Mouse (Mus musculus) kidney, embryonic 14.5 days (tissue): Measurements from ENCODE around the gene Ripply2. TPM values are rescaled to one million over a fixed set of nuclear protein-coding genes. Genes with fewer than 3 reads are reported as not detected.
A peak's percentile ranks its signal among the peaks of the same experiment; 100 is the strongest.
"Not testable (repeated sequence)": the region's sequence is repeated elsewhere in the genome, so short reads cannot be mapped to it uniquely, and the experiment has no call there.

ENCODE experiments used
- ATAC-seq: fragments of 200-750 bp; cut with Nextera tagmentation; 2 replicates; pipeline ENCODE4 v1.8.0; 2017; ENCODE audit warnings: moderate number of reproducible peaks, mild to moderate bottlenecking, moderate TSS enrichment, moderate library complexity; ENCODE audit not compliant: low FRiP score, low TSS enrichment
- H3K27ac ChIP-seq: fragments of 300-500 bp; sonication (generic); 2 replicates; pipeline ENCODE4 v1.5.1; 2014; ENCODE audit warnings: low read depth, mild to moderate bottlenecking, low read length, moderate library complexity, mixed read lengths
- H3K27me3 ChIP-seq: fragments of 300-500 bp; sonication (generic); 2 replicates; pipeline ENCODE4 v1.6.1; 2014; ENCODE audit warnings: mild to moderate bottlenecking, low read length; ENCODE audit not compliant: control insufficient read depth, insufficient read depth
- H3K36me3 ChIP-seq: fragments of 300-500 bp; sonication (generic); 2 replicates; pipeline ENCODE4 v1.6.1; 2014; ENCODE audit warnings: low read length, mixed read lengths; ENCODE audit not compliant: control insufficient read depth, insufficient read depth
- H3K4me1 ChIP-seq: fragments of 300-500 bp; sonication (generic); 2 replicates; pipeline ENCODE4 v1.6.1; 2014; ENCODE audit warnings: low read length, mixed read lengths; ENCODE audit not compliant: control insufficient read depth, insufficient read depth
- H3K4me2 ChIP-seq: fragments of 300-500 bp; sonication (generic); replicated peaks from 2 replicates; pipeline ENCODE4 v1.6.1; 2014; ENCODE audit warnings: low read depth, mild to moderate bottlenecking, low read length
- H3K4me3 ChIP-seq: fragments of 300-500 bp; sonication (generic); 2 replicates; pipeline ENCODE4 v1.5.1; 2014; ENCODE audit warnings: mild to moderate bottlenecking, low read length
- H3K9ac ChIP-seq: fragments of 300-500 bp; sonication (generic); 2 replicates; pipeline ENCODE4 v1.6.1; 2014; ENCODE audit warnings: low read depth, mild to moderate bottlenecking, low read length, moderate library complexity
- H3K9me3 ChIP-seq: fragments of 300-500 bp; sonication (generic); 2 replicates; pipeline ENCODE4 v1.6.1; 2016; ENCODE audit warnings: low read length; ENCODE audit not compliant: control insufficient read depth
- WGBS: fragments of 180-500 bp; shearing (Covaris S2); extraction: QIAGEN DNeasy Blood & Tissue Kit; methylation state at CpG from one replicate; pipeline ENCODE4 v1.1.7; 2014; 5-methylcytosine and 5-hydroxymethylcytosine counted together
- polyA plus RNA-seq: library from polyadenylated mRNA; unstranded; fragments of >200 nt; fragmentation: Nextera tagmentation; extraction: Ambion mirVana; gene quantifications from 2 replicates; pipeline ENCODE4 v1.2.1, GENCODE M21; 2014

The Ripply2 gene
- 2.1 TPM in 2 replicates for polyA plus RNA-seq

DNA sequence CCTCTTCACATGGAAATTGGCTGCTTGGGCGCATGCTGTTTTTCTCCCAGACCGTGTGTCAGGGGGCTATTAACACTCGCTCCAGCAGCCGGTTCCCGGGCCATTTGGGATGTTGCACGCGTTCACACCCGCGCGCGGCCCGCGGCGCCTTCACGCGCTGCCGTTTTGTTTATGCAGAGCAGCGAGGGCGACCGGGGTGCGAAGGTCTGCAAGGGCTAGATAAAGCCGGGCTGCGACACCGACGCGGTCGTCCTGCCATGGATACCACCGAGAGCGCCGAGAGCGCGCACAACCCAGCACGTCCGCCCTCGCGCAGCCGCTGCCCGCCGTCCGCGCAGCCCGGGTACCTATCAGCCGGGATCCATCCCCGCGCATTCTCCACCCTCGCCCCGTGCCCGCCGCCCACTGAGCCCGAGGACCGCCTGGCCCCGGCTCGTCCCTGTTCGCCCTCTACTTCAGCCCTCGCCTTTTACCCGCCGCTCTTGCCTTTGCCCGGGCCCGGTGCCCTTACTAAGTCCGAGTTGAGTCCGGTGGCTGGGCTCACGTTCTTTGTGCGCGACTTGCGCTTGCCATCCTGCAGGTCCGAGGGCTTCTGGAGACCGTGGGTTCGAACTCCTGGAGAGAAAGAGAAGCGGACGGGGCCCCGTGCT lies at the start of gene Ripply2:
Gene Ripply2 (plus strand): TSS at position 250 of the 650 bp plus-strand sequence.
- under 1% methylated on average over 66 of the region's 71 CpGs for WGBS
- no peaks in the 10 kb centered on the region for H3K4me1 ChIP-seq
- H3K9ac ChIP-seq, result peak within 1 kb of the TSS; percentile 23
- peak within 1 kb of the TSS; percentile 45 for H3K4me3 ChIP-seq
- peaks cover 24% of the 10 kb centered on the region for H3K27me3 ChIP-seq
- H3K9me3 ChIP-seq, result no peaks in the 10 kb centered on the region
- no peak within 1 kb of the TSS for H3K27ac ChIP-seq
- H3K36me3 ChIP-seq, result no peaks in the 10 kb centered on the region
- peak within 1 kb of the TSS; percentile 86 for H3K4me2 ChIP-seq
- ATAC-seq, result peak; percentile 58

- not testable (repeated sequence) for H3K4me3 ChIP-seq, H3K4me2 ChIP-seq, H3K27ac ChIP-seq, H3K9ac ChIP-seq, H3K36me3 ChIP-seq, ATAC-seq, H3K4me1 ChIP-seq, H3K9me3 ChIP-seq, H3K27me3 ChIP-seq
Observed at GRCm38 (mm10) chr9:86972471-86972870, 42.9 kb upstream of the Ripply2 start.

DNA sequence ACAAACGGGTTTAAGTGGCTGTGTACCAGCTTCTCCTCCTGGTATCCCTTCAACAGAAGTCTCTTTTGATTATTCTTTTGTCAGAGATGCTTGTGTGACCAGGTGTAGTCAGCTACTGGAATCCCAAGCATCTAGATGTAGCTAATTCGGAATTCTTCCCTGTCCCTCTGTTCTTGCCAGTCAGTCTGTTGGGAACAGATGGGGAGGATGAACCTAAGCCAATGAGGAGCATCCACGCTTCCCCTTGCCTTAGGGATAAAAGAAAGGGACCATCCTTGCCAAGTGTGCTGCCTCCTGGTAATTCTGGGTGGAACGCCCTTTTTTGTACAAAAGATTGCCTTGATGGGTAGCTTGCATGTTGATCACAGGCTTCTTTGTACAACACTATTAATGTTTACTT lies 41.8 kb upstream of the Ripply2 start:
- Histone ChIP-seq H3K4me3 (no peak overlapping the region), H3K27me3 (no peaks in the 10 kb centered on the region), H3K4me1 (no peaks in the 10 kb centered on the region), H3K9me3 (no peaks in the 10 kb centered on the region), H3K9ac (no peak overlapping the region), H3K36me3 (no peaks in the 10 kb centered on the region), H3K27ac (no peak overlapping the region), H3K4me2 (no peak overlapping the region)
- no peak for ATAC-seq
- 72% methylated on average over 4 of the region's 4 CpGs for WGBS

DNA sequence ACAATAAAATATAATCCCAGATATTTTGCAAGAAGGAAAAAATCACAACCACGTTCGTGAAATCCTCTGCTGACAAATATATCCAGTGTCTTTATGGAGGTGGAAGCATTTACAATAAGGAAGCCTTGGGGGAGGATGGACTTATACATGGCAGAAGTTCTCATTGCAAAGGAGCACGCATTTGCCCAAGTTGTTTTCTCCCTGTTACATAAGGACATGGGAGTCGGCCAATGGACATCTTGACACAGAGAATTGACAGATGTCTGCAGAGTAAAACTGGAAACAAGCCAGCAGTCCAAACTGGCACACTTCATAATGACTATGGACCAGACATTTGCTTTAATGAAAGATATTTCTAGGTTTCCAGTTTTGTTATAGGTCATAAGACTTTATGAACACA lies 38.4 kb upstream of the Ripply2 start:
- no peak for ATAC-seq
- H3K9ac ChIP-seq, result no peak overlapping the region
- H3K9me3 ChIP-seq, result no peaks in the 10 kb centered on the region
- no peaks in the 10 kb centered on the region for H3K27me3 ChIP-seq
- 79% methylated on average over 4 of the region's 4 CpGs for WGBS
- no peak overlapping the region for H3K4me3 ChIP-seq
- H3K4me1 ChIP-seq, result no peaks in the 10 kb centered on the region
- H3K36me3 ChIP-seq, result no peaks in the 10 kb centered on the region
- no peak overlapping the region for H3K27ac ChIP-seq
- H3K4me2 ChIP-seq, result no peak overlapping the region

DNA sequence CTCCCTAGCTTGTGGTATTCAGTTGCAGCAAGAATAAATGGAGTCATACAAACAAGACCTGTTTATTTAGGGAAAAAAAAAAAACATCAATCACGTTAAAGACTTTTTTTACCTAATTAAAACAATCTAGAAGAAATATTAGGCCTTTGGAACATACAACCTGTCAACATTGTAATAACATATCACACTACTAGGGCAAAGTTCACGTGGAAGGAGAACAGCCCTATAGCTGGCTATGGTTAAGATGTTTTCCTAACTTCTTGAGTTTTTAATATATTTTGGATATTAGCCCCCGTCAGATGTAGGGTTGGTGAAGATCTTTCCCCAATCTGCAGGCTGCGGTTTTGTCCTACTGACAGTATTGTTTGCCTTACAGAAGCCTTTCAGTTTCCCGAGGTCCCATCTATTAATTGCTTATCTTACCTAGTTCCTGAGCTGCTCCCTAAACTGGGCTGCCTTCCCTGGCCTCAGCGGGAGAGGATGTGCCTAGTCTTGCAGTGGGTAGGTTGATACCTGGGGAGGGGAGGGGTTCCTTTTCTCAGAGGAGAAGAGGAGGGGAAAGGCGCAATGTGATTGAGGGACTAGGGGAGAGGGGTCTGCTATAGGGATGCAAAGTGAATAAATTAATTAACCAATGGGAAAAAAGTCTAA lies 37.0 kb upstream of the Ripply2 start:
- no peaks in the 10 kb centered on the region for H3K27me3 ChIP-seq
- no peaks in the 10 kb centered on the region for H3K4me1 ChIP-seq
- ATAC-seq, result no peak
- H3K9ac ChIP-seq, result no peak overlapping the region
- H3K9me3 ChIP-seq, result no peaks in the 10 kb centered on the region
- no peak overlapping the region for H3K4me3 ChIP-seq
- 55% methylated on average over 7 of the region's 7 CpGs for WGBS
- no peak overlapping the region for H3K4me2 ChIP-seq
- H3K36me3 ChIP-seq, result no peaks in the 10 kb centered on the region
- no peak overlapping the region for H3K27ac ChIP-seq

- Histone ChIP-seq H3K9ac (no peak overlapping the region), H3K27me3 (no peaks in the 10 kb centered on the region), H3K9me3 (no peaks in the 10 kb centered on the region), H3K4me3 (no peak overlapping the region), H3K4me1 (no peaks in the 10 kb centered on the region), H3K27ac (no peak overlapping the region), H3K36me3 (no peaks in the 10 kb centered on the region), H3K4me2 (no peak overlapping the region)
- no peak for ATAC-seq
Observed at GRCm38 (mm10) chr9:86980048-86980447, 35.3 kb upstream of the Ripply2 start.

- Histone ChIP-seq H3K4me2 (no peak overlapping the region), H3K36me3 (no peaks in the 10 kb centered on the region), H3K27ac (no peak overlapping the region), H3K4me1 (peaks cover 5% of the 10 kb centered on the region; the same call in 1 of the 2 replicates), H3K27me3 (no peaks in the 10 kb centered on the region), H3K4me3 (no peak overlapping the region), H3K9me3 (no peaks in the 10 kb centered on the region), H3K9ac (no peak overlapping the region)
- WGBS, result 57% methylated on average over 2 of the region's 2 CpGs
- ATAC-seq, result no peak
Observed at GRCm38 (mm10) chr9:86980942-86981341, 34.4 kb upstream of the Ripply2 start.

DNA sequence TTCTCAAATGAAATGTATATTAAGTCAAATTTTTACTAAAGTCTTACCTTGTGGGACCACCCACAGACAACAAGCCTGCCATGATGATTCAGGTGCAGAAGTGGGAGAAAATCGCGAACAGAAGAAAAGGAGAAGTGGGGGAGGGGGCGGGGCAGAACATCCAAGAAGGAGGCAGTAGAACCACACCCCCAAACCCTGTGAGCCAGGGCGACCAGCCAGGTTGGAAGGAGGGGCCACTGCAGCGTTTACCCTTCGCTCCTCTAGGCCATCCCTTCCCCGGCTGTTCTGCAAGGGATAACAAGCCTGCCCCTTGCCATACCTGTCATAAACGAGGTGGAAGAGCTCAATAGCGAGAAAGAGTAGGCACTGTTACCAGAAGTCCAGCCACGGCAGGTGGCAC lies 33.8 kb upstream of the Ripply2 start:
- Histone ChIP-seq H3K36me3 (no peaks in the 10 kb centered on the region), H3K9me3 (no peaks in the 10 kb centered on the region), H3K4me1 (peaks cover 5% of the 10 kb centered on the region; the same call in 1 of the 2 replicates), H3K4me2 (no peak overlapping the region), H3K9ac (no peak overlapping the region), H3K27ac (no peak overlapping the region), H3K27me3 (no peaks in the 10 kb centered on the region), H3K4me3 (no peak overlapping the region)
- ATAC-seq, result no peak
- 18% methylated on average over 10 of the region's 10 CpGs for WGBS

GRCm38 (mm10) chr9:86984583-86984982 lies 30.8 kb upstream of the Ripply2 start:
- ATAC-seq, result peak; percentile 70
- Histone ChIP-seq H3K4me1 (peaks cover 5% of the 10 kb centered on the region; the same call in 1 of the 2 replicates), H3K4me3 (no peak overlapping the region), H3K27me3 (no peaks in the 10 kb centered on the region), H3K36me3 (no peaks in the 10 kb centered on the region), H3K27ac (no peak overlapping the region), H3K4me2 (no peak overlapping the region), H3K9me3 (no peaks in the 10 kb centered on the region), H3K9ac (no peak overlapping the region)
- WGBS, result 19% methylated on average over 3 of the region's 3 CpGs
